Mouse (Mus musculus): ENCODE results near the gene Rab17.

DNA sequence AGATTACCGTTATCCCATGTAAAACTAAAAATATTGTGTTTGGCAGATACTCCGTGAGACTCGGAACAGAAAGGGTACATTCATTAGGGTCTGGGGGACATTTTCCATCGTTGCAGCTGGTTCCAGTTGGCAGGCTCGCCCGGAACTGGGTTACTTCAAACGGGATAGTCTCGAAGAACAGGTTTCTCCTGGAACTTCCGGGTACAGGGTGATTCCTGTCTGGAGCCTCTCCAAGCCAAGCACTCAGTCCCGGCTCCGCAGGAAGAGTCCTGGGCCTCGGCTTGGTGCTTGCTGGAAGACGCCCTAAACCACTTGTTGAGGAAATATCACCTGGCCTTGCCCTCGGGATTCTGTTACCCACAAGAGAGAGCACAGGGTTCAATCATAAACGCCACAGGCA lies 42.2 kb downstream of the Rab17 start:
- TF ChIP-seq CTCF (IDR thresholded peaks at IDR 0.05; ENCODE audit: insufficient read depth, low read depth, low read length) (no peak), POLR2A (IDR thresholded peaks at IDR 0.05; ENCODE audit: insufficient read depth, low read depth, low read length) (no peak)
